Mouse (Mus musculus) brain, adult 2 months (tissue): Measurements from ENCODE around the gene Neurl2.
A peak's percentile ranks its signal among the peaks of the same experiment; 100 is the strongest.

Experiments
- DNase-seq: peaks from one replicate; pipeline ENCODE4 v3.0.0; 2011; ENCODE audit warnings: low read depth, low spot score

The Neurl2 gene

DNA sequence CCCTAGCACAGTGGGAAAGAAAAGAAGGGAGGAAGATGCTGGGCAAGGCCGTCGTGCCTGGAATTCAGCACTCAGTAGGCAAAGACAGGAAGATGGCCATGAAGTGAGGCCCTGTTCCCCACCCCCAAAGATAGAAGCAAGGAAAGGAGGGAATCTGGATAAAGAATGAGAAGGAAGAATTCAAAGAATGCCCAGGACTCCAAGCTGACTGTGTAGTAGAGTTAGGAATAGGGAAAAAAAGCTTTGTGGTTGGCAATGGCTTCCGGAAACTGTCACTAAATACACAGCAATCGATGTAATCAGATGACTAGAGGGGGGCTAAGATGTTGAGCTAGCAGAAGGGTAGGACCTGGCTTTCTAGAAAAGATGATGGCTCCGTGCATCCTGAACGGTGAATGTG is 16.1 kb downstream of the Neurl2 start:
- DNase-seq, result no peak

DNA sequence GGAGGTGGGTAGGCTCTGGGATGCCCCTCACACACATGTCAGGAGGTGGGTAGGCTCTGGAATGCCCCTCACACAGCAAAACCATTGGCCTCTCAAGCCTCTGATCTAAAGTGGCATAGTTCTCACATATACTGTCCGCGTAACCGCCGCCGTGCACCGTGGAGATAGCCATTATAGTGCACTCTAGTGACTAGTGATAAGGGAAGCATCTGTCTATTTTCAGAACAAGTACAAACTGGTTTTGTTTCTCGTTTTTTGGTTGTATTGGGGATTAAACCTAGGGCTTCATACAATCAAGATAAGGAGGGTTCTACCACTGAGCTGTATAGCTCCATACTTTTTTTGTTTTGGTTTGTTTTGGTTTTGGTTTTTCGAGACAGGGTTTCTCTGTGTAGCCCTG is 17.4 kb downstream of the Neurl2 start:
- no peak for DNase-seq

DNA sequence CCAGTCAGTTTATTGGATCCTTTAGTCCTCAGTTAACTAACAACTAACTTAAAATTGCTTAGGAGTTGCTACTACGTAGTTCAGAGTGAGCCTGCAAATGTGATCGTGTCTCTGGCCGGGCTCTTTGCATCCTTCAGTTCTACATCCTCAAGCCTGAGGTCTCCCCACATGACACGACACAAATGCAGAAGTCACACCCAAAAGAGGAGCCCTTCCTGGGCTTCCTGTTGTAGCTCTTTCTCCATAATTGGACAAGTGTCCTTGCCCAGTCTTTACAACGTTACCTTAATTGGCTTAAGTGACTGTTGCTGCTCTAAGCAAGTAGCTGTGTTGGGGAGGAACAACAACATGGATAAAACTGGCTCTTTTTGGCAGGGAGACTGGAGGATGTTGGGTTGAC is 17.9 kb downstream of the Neurl2 start:
- DNase-seq, result no peak

DNA sequence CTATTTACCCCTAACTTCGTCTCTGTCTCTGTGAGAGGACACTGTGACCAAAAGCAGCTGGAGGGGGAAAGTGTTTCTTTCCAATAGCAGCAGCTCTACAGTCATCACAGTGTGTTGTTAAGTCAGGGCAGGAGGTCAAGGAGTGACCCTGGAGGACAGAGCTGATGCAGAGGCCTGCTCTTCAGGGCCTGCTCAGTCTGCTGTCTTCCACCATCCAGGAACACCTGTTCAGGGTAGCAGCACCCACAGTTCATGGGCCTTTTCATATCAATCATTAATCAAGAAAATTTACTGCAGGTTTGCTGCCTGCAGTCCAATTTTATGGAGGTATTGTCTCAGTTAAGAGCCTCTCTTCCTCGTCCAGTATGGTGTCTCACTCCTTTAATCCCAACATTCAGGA is 19.7 kb downstream of the Neurl2 start:
- no peak for DNase-seq

DNA sequence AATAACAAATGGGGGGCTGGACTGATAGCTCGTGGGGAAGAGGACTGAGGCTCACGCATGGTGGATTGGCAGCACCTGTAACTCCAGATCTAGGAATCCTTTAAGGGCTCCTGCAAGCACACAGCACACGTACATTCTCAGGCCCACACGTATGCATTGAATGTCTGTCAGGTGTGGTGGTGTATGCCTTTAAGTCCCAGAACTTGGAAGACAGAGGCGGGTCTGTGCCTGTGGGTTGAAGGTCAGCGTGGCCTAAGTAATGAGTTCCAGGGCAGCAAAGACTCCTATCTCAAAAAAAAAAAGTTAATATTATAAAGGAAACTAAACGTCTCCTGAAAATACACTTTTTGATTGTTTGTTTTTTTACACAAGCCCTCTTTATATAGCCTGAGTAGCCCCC is 26.6 kb downstream of the Neurl2 start:
- DNase-seq, result no peak

DNA sequence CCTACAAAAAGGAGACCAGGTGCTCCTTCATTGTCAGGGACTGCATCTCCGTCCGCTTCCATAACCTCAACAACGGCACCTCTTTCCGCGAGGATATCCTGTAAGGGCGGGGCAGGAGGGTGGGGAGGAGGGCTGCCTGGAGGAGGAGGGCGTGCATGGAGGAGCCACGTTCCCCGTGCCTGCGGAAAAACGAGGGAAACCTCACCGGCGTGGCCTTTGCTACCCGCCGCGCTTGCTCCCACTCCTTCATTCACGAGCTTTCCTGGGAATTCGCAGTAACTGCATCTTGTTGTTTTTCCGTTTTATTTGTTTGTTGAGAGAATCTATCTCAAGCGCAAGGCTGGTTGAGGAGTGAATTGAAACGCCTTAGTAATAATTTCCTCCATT is 27.9 kb downstream of the Neurl2 start:
- peak; percentile 67 for DNase-seq

DNA sequence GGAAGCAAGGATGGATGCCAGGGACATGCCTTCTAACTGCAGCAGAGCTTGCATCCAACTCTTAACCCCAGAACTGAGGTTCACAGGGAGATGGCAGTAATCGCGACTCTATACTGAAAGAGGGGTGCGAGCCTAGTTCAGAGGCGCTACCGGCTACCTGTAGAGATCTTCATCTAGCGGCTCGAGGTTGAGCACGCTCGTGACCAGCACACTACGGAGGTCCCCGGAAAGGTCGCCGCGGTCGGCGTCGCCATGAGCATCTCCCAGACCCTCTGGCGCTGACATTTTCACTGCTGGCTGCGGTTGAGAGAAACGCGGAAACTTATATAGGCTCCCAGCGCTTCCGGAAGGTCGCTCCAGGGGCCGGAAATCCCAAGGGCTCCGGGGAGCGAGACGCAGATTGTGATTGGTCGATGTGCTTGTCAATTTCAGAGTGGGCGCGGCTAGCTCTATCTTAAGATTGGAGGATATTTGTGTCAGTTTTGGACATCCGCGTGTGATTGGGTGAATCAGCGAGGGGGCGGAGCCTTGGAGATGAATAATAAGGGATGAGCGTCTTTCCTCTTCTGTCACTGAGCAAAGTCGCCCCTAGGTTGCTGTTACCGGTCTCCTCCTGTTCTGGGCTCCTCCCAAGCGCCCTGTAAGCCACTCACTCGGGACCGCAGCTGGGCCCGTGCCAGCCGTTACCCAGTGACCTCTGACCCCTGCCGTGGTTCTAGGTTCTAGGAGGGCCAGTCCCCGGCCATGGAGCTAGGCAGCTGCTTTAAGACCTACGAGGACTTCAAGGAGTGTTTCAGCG is 28.5 kb downstream of the Neurl2 start, which contains the start of the genes Acot8 and Zswim3:
Gene Acot8 (minus strand): TSS at position 350 of the 799 bp plus-strand sequence.
Gene Zswim3 (plus strand): TSS at position 566 of the 799 bp plus-strand sequence.
- peak; percentile 99 for DNase-seq

DNA sequence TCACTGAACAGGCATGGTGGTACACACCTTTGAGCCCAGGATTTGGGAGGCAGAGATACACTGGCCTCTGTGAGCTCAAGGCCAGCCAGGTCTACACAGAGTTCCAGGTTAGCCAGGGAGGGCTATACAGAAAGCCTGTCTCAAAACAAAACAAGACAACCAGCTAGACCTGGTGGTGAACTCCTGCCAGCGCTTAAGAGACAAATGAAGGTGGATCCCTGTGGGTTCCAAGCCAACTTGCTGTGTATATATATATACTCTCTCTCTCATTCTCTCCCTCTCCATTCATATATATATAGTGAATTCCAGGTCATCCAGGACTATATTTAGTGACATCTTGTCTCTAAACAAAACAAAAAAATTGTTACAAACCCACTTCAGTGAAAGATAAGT is 29.3 kb downstream of the Neurl2 start:
- no peak for DNase-seq

DNA sequence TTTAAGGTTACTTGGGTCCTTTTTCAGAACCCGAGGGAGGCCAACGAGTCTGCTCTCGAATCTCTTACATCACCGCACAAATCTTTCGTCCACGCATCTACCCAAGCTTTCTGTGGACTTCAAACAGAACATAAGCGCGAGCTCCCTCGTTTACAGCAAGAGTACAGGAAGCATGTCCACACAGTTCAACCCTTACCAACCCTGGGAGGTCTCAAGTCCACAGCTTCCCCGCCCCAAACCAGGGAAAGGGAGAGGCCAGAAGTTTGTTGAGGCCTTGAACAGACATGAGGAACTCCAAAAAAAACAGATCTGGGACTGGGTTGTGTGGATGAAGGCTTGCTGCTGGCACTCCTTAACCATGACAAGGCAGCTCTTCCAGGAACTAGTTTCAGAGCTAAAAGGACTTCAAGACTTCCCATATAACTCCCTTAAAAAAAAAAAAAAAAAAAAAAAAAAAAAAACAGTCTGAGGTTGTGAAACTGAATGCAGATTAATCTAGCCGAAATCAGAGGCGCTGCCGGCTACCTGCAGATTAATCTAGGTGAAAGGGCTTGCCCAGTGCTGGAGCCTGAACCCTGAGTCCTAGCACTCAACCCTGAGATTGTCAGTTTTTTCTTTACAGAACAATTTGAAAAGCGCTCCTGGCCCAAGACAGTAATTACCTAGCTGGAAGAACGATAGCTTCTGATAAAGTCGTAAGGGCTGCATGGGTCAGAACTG is 29.9 kb downstream of the Neurl2 start:
- no peak for DNase-seq

DNA sequence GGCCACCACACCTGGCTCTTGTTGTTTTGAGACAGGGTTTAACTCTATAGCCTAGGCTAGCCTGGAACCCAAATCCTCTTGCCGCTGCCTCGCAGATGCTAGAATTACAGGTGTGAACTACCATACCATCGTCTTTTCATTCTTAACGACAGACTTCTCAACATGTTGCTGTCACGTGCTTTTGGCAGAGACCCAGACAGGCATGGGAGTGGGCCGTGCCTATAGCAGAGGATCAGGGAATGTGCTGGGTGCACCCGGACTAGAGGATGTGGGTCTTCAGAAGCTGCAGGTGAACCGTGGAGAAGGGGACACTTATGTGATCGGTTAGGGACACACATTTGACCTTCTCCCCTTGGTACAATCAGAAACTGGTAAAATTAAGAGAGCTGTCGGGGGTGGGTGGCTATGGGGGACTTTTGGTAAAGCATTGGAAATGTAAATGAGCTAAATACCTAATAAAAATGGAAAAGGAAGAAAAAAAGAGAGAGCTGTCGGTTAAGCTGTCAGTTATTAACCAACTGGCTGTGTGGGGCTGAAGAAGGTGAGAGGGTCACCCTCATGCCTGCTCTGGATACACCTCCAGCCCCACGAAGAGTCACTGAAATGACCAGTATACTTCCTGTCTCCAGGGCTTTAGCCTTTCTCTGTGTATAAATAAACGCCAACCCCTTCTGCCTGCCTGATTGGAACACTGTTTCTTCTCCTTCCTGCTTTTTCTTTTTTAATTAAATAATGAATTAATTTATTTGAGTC is 32.8 kb downstream of the Neurl2 start:
- DNase-seq, result no peak

DNA sequence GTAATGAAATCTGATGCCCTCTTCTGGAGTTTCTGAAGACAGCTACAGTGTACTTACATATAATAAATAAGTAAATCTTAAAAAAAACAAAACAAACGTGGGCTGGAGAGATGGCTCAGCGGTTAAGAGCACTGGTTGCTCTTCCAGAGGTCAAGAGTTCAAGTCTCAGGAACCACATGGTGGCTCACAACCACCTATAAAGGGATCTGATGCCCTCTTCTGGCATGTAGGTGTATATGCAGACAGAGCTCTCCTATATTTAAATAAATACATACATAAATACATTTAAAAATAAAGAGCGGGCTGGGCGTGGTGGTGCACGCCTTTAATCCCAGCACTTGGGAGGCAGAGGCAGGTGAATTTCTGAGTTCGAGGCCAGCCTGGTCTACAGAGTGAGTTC is 34.7 kb downstream of the Neurl2 start:
- DNase-seq, result peak; percentile 45

DNA sequence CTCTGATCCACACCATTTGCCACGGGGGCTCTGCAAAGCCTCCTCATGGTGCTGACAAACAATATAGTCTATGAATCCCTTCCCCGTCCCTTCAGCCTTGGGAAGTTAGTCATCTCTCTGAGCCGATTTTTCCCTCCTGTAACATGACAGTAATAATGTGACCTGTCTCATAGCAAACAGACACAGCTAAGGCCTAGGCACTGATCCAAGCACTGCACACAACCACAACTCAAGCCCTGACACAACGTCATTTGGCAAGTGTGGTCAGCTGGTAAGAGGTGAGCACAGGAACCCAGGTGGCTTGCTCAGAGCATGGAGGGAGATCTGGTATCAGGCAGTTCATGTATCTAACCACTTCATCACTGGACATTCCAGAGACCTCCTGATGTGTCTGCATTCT is 37.4 kb downstream of the Neurl2 start:
- no peak for DNase-seq

DNA sequence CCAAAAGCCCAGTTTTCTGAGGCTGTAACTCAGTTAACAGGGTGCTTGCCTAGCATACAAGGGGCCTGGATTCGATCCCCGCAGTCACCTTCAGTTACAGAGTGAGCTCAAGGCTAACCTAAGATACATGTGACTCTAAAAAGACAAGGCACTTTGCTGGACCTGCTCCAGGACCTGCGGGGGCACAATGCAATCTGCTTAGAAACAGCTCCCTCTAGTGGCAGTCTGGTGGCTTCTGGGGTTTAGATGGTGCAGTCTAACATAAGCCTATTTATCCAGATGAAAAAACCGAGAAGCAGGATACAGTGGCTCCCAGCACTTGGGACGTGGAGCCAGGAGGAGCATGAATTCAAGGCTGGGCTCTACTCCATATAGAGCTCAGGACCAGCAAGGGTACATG is 39.0 kb downstream of the Neurl2 start:
- peak; percentile 96 for DNase-seq

DNA sequence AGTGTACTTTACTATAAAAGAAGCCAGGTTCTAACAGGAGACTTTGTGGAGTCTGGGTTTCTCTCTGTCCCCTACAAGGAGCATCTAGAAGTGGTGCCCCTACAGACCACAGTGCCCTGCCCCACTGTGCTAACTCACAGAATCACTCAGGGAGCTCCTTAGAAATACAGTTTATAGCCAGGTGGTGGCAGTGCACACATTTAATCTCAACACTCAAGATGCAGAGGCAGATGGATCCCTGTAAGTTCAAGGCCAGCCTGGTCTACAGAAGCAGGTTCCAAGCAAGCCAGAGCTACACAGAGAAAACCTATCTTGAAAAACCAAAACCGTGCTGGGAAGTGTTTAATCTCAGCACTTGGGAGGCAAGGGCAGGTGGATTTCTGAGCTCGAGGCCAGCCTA is 39.5 kb downstream of the Neurl2 start:
- DNase-seq, result peak; percentile 47

DNA sequence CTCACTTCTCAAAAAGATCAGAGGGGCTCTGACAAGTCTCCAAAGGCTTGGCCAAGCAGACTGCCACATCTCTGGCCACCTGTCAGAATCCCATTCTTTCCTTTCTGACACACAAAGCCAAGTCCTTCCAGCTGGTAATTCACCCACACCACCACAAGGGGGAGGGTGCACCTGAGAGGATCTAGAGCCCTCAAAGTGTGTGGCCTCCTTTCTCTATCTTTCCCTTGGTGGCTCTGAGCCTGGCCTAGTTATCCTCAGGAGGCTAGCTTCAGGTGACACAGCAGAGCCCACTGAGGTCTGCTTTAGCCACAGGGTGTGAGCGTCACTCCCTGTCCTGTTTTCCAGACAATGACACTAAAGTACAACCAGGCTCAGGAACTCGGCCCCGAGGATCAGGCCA is 40.0 kb downstream of the Neurl2 start:
- DNase-seq, result peak; percentile 88

DNA sequence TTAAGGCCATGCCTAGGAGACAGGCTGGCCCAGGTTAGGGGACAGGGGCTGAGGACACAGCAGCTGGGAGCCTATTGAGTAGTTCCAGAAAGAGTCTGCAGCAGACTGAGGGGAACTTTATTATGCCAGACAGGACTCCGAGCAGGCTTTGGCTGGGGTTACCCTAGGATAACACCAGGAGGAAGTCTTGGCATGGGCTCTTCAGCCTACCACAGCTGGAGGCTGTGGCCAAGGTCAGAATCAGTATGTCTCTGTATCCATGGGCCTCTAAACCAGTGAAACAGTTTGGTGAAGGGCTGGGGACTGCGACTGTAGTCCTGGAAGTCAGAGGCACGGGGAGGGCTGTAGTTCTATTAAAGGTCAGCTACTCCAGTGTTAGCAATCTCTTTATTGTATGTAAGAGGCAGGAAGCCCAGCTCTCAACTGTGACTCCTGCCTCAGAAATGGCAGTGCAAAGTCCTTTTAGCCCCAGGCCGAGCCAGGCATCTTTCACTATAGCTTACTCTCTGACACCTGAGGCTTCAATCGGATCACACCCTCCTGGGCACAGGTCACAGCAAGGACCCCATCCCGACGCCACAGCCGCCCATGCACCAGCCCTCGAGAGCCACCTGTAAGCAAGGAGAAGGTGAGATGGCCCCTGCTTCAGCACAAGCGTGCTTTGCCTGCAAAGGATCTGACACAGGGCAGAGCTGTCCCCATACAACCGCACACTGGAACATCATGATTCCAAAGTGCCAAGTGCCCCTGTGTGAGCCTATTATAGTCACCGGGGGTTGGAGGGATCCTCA is 40.7 kb downstream of the Neurl2 start:
- DNase-seq, result no peak

DNA sequence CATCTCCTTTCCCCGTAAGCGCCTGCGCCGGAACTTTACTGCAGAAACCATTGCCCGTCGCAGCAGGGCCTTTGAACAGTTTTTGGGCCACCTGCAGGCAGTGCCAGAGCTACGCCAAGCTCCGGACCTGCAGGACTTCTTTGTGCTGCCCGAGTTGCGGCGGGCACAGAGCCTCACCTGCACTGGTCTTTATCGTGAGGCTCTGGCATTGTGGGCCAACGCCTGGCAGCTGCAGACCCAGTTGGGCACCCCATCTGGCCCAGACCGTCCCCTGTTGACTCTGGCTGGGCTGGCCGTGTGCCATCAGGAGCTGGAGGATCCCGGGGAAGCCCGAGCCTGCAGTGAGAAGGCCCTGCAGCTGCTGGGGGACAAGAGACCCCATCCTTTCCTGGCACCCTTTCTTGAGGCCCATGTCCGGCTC is 41.4 kb downstream of the Neurl2 start:
- DNase-seq, result peak; percentile 51

DNA sequence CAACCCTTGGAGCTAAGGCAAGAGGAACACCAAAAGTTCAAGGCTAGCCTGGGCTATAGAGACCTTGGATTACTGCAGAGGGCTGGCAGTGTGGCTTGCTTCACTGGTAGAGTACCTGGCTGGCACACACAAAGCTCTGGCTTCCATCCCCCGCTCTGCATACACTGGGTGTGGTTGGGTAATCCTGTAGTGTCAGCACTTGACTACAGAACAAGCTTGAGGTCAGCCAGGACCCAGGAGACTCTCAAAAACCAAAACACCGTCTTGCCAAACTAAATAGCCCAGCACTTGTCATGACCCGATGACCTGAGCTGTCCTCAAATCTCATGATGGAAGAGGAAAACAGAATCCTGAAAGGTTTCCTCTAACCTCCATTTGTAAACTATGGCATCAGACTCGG is 42.8 kb downstream of the Neurl2 start:
- no peak for DNase-seq

DNA sequence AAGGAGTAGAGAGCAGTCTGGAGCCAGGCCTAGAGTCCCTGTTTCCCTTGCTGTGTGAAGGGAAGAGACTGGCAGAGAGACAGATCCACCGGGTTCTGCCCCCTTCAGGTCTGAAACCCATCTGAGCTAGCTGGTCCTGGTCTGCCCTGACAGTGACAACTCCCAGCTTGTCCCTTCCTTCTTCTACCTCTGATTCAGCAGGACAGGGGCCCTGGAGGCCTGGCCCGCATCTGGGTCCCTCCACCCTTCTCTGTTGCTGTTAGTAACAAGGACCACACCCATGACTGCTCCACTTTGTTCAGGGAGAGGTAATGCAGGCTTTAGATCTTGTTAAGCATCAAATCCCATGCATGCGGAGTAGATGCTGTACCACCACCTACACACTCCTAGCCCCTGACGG is 44.8 kb downstream of the Neurl2 start:
- peak; percentile 35 for DNase-seq

DNA sequence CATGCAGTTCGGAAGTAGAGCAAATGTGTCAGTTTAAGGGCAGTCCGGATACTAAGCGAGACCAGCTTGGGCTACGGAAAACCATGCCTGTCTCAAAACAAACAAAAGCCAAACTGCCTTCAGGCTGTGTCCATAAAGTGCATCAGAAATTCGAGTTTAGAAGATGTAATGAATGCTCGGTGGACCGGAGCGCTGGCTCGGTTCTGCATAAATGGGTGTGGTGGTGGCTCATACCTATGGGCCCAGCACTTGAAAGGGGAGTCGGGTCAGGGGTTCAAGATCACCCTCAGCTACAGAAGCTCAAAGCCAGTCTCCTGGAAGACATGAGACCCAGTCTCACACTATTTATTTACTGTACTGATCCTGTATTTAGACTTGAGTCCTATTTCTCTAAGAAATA is 45.5 kb downstream of the Neurl2 start:
- DNase-seq, result no peak

DNA sequence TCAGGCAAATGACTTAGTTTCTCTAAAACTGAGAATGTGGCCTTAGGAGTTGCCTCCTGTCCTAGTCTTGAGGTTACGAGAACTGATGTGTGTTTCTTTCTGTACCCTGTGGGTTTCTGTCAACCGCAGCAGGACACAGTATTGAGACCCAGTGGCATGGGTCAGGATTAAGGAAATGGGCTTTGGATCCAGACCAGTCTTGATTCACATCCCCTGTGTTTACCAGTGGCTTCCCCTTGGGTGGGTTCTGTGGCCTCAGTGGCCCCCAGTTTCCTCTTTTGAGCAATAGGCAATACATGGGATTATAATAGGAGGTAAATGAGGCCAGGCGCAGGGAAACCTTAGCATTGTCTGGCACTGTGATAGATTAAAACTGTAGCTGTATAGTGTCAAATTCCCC is 46.2 kb downstream of the Neurl2 start:
- DNase-seq, result no peak
